Mouse (Mus musculus) testis, postnatal 10 days (tissue): ENCODE data around the gene Cma2.
A peak's percentile ranks its signal among the peaks of the same experiment; 100 is the strongest.
"Not testable (repeated sequence)": the region's sequence is repeated elsewhere in the genome, so short reads cannot be mapped to it uniquely, and the experiment has no call there.

ENCODE experiments used
- DNase-seq: peaks from one replicate; pipeline ENCODE4 v3.0.0; 2021; ENCODE audit warnings: low spot score

The Cma2 gene

GRCm38 (mm10) chr14:55950346-55951030 lies at the start of gene Cma2:
Gene Cma2, plus strand, starts transcription at chr14:55950980.
- no peak for DNase-seq

DNA sequence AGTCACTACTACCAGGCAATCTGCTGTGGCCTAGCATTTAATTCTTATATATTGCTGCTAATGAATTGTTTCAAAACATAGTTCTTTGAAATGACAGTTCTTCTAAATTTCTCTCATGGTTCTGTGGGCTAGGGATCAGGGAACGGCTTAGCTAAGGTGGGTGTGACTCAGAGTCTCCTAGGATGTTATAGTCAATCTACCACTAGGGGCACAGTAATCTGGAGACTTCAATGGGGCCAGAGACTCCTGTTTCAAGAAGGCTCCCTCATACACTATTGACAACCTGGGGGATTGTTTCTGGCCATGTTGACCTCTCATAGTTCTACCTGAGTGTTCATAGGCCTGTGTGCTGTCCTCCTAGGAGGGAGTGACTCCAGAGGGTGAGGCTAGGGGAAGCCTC lies 45.3 kb upstream of the Cma2 start:
- no peak for DNase-seq

GRCm38 (mm10) chr14:55913406-55913805 lies 37.4 kb upstream of the Cma2 start:
- DNase-seq, result no peak

- DNase-seq, result peak; percentile 76
These were observed 32.3 kb upstream of the Cma2 start for GRCm38 (mm10) chr14:55918240-55919082.

- no peak for DNase-seq
These were observed 28.1 kb upstream of the Cma2 start for GRCm38 (mm10) chr14:55922475-55923232.

DNA sequence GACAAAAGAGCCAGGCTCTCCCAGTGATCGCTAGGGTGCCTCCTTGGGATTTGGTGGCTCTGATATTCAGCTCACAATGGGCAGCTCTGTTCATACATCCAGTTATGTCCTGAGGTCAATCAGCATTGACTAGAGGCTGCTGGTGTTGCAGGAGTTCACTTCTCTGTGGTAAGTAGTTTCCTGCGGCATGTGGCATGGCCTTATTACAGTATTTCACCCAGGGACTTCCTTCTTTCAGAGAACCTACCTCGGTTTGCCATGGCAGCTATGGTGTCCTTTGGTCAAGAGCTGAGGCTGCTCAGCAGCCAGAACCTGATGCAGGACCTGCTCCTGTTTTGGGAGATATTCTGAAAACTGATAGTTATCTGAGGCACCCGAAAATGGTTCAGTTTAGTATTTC lies 23.9 kb upstream of the Cma2 start:
- DNase-seq, result no peak

DNA sequence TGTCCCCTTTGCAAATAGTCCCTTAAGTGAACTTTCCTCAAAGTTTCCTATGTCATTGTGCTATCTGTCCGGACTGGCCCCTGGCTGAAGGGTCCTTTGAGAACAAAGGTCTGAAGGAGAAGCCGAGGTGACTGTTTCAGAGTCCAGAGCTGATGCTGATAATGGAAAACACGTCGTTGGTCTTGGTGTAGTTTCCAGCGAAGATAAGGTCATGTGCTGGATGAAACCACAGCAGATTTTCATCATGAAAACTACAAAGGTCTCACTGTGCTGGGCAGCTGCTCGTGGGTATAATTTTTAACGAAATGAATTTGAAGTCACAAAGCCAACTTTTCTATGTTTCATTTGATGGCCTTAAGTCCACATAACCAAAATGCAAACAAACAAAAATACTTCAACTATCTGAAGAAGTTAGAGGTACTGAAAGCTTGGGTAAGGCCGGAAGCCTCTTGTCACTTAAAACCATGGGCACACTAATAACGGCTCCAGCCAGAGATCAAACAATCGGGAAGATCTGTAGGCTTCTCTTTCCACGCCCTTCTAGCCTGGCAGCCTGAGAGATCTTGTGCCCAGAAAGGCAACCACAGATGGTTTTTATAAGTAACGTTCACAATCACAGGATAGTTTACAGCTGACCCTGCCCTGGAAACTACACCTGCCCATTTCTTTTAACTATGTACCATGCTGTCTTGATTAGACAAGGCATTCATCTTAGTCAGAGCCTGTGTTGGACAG lies 21.4 kb upstream of the Cma2 start:
- DNase-seq, result no peak

GRCm38 (mm10) chr14:55933586-55933985 lies 17.2 kb upstream of the Cma2 start:
- DNase-seq, result no peak

- DNase-seq, result peak; percentile 21
These were observed 10.5 kb upstream of the Cma2 start for GRCm38 (mm10) chr14:55940070-55940800.

- peak; percentile 16 for DNase-seq
These were observed 7.2 kb upstream of the Cma2 start for GRCm38 (mm10) chr14:55943601-55944000.

GRCm38 (mm10) chr14:55944575-55944974 lies 6.2 kb upstream of the Cma2 start, which contains the start of gene Cma1:
Gene Cma1, minus strand, starts transcription at chr14:55944675.
- no peak for DNase-seq

- DNase-seq, result no peak
These were observed 4.4 kb upstream of the Cma2 start for GRCm38 (mm10) chr14:55946269-55946969.

DNA sequence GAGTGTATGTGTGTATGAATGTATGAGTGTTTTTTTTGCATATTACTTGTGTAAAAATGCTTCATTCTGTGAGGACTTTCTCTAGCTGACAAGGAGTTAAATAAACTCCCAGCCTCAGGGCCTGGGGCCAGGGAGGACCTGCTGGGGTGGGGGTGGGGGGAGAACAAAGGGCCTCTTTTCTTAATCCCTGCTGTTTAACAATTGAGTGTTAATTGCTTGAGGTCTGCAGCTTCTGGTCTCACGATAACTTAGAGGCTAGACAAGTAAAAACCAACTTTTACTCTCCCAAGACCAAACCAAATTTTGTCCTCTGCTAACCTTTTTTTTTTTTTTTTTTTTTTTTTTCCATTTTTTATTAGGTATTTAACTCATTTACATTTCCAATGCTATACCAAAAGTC lies 12.5 kb downstream of the Cma2 start:
- DNase-seq, result no peak

- DNase-seq, result peak; percentile 48
These were observed 13.1 kb downstream of the Cma2 start for GRCm38 (mm10) chr14:55963900-55964299.

DNA sequence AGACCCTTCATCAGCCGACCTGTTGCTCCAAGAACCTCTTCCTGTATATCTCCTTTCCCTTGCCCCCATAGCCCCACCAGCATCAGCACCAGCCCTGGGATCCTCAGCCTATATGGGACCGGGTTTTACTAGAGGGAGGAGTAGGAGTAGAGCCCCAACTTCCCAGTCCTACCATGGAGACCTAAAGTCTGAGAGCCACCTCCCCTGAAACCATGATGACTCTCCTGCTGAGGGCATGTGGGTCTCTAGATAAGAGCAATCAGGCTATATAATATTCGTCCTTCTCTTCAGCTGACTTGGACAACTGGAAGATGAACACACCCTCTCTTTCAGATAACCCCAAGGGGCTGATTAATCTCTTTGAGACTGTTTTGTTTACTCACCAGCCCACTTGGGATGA lies 36.7 kb downstream of the Cma2 start:
- DNase-seq, result not testable (repeated sequence)

GRCm38 (mm10) chr14:56013147-56013546 lies 62.4 kb downstream of the Cma2 start:
- DNase-seq, result no peak

DNA sequence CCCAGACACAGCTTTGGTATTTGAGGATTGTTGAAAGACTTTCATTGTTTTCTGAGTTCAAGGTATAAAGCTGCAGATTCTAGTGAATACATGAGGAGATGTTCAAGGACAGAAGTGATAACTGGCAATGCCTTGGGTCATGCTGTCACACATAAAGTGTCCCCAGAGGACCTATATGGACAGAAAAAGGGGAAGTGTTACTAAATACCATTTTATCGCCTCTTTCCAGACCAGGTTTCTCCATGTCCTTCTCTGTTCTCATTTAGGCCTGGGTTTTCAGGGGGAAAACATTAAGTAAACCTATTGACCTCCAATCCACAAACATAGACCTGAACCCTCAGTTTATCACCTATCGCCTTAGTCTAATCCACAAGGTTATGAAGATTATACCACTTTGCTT lies 63.1 kb downstream of the Cma2 start:
- no peak for DNase-seq

DNA sequence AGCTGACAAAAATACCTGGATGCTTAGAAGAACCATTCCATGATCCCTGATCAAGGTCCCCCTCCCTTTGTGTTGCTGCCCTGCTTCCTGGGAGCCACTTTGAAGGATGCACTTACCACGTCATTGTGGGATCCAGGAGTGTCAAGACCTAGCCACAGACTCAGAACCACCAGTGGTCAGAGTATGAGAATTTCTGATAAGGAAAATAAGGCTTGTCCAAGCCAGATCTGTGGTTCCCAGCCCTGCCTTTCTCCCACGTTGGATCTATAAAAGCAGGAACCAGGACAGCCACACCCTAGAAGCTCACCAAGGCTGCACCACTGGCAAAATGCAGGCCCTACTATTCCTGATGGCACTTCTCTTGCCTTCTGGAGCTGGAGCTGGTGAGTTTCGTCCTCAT lies 66.9 kb downstream of the Cma2 start, which contains the start of gene Mcpt1:
Gene Mcpt1, plus strand, starts transcription at position 301 of the 400 bp plus-strand sequence.
- not testable (repeated sequence) for DNase-seq

GRCm38 (mm10) chr14:56019446-56019845 lies 68.7 kb downstream of the Cma2 start:
- DNase-seq, result no peak

- not testable (repeated sequence) for DNase-seq
These were observed 70.5 kb downstream of the Cma2 start for GRCm38 (mm10) chr14:56021305-56021704.
